Mouse (Mus musculus): ENCODE measurements around the gene Dnajb6.
A peak's percentile ranks its signal among the peaks of the same experiment; 100 is the strongest.

Dnajb6 gene

GRCm38 (mm10) chr5:29848091-29848490 lies 112.6 kb downstream of the Dnajb6 start:
- no peak for DNase-seq (ENCODE audit: low spot score in 2 of 2)

DNA sequence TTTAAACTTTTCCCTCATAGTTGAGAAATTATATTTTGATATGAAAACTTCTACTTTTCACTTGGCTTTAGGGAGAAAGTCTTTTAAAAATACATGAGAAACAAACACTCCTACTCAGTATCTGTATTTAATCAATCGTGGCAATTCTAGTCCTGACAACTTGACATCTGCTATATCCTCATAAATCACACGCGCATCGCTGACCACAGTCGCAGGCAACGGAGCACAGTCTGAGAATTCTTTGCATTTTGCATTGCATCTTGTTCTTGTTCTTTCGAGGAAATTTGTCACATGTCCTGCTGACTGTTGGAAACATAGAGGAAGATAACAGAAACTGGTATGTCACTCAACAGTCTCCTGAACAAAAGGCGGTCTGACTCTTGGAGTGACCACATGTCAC lies 116.9 kb downstream of the Dnajb6 start:
- no peak for DNase-seq (ENCODE audit: low spot score in 2 of 2)

- no peak for DNase-seq (ENCODE audit: low spot score in 2 of 2)
These were observed 117.5 kb downstream of the Dnajb6 start for GRCm38 (mm10) chr5:29853035-29853434.

DNA sequence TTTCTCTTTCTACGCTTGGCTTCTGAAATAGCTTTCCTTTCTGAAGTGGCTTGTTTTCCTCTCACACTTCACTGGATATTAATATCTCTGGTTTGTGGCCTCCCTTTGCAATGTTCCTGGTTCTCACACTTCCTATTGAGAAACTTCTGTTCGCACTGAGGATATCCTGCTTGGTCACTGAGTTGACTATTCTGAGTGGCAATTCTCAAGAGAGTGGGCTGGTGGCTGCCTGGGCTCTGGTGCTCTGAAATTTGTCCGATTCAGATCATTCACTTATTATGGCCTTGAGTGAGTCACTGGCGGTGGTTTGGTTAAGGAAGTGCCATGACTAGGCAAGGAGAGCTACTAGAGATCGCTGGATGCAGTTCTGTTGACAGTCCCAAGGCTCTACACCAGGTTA lies 118.9 kb downstream of the Dnajb6 start:
- DNase-seq (ENCODE audit: low spot score in 2 of 2) = peak; percentile 19 to 55

GRCm38 (mm10) chr5:29854971-29855370 lies 119.5 kb downstream of the Dnajb6 start:
- no peak for DNase-seq (ENCODE audit: low spot score in 2 of 2)

DNA sequence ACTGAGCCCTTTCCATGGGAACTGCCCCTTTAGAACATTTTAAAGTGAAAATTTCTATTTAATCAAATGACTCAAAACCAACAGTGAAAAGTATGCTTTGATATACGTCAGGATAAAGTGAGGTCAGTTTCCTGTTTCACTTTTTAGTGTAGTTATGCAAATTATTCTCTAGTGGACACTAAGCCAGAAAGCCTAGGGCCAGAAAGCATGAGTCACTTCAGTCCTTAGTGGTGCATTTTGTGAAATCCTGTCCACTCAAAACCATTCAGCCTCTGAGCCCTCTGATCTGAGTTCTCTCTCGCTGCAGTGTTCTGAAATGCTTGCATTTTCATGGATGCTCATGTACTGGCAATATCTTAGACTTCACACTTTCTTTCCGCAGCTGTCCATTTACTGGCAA lies 126.0 kb downstream of the Dnajb6 start:
- DNase-seq (ENCODE audit: low spot score in 2 of 2) = peak in 1 of 2 experiments; percentile 35

GRCm38 (mm10) chr5:29862388-29862787 lies 126.9 kb downstream of the Dnajb6 start:
- no peak for DNase-seq (ENCODE audit: low spot score in 2 of 2)

DNA sequence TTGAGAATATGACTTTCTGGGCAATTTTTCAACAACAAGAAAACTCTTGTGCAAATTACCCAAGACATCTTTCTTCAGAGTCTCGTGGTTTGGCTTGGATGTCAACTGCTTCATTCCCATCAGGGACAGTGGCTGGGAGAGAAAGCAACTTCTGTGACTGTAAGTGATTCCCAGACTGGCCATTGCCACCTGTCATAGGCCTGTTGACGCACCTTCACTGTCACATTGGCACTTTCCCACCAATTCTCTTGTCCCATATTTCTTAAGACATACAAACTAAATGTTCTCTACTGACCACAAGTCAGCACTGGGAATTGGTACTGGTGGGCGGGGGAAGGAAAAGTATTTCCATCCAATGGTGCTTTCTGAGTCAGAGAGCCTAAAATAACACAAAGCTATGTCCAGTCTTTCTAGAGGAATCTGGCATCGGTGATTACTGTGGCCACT lies 128.8 kb downstream of the Dnajb6 start:
- peak; percentile 79 to 86 for DNase-seq (ENCODE audit: low spot score in 2 of 2)

GRCm38 (mm10) chr5:29864994-29865393 lies 129.5 kb downstream of the Dnajb6 start:
- DNase-seq (ENCODE audit: low spot score in 2 of 2) = peak; percentile 30 to 31

All from heart, adult 9 months (tissue).